Mouse (Mus musculus): ENCODE measurements at regions not wholly inside any gene's neighbourhood (a gene's known extent, or its start where the extent isn't known, plus 50 kb on each side); places are given as distances from the start of the nearest gene placed in this dataset.

- H3K9ac ChIP-seq, result no peak overlapping the region
- no peaks in the 10 kb centered on the region for H3K36me3 ChIP-seq
- H3K27ac ChIP-seq (replicated peaks), result no peak overlapping the region
- no peak for ATAC-seq (ENCODE audit: low read depth)
- no peaks in the 10 kb centered on the region for H3K27me3 ChIP-seq
- peaks cover 4% of the 10 kb centered on the region for H3K4me1 ChIP-seq (replicated peaks)
- H3K4me3 ChIP-seq, result no peak overlapping the region
- WGBS, result 77% methylated on average over 2 of the region's 2 CpGs
- H3K4me2 ChIP-seq, result no peak overlapping the region
- H3K9me3 ChIP-seq, result no peaks in the 10 kb centered on the region
These were observed 605.0 kb upstream of the Adamts9 start for GRCm38 (mm10) chr6:93548311-93548710.

GRCm38 (mm10) chr6:93544246-93544645, 601.0 kb upstream of the Adamts9 start:
- 44% methylated on average over 1 of the region's 1 CpGs for WGBS
- no peak overlapping the region for H3K27ac ChIP-seq (replicated peaks)

GRCm38 (mm10) chr6:93543354-93544129, 600.2 kb upstream of the Adamts9 start:
- H3K9me3 ChIP-seq, result no peaks in the 10 kb centered on the region
- no peak overlapping the region for H3K9ac ChIP-seq
- H3K27ac ChIP-seq (replicated peaks), result no peak overlapping the region
- WGBS, result 53% methylated on average over 15 of the region's 15 CpGs
- H3K4me2 ChIP-seq, result no peak overlapping the region
- ATAC-seq (ENCODE audit: low read depth), result no peak
- H3K4me3 ChIP-seq, result no peak overlapping the region
- H3K4me1 ChIP-seq (replicated peaks), result peaks cover 9% of the 10 kb centered on the region; the same call in 1 of the 2 replicates
- no peaks in the 10 kb centered on the region for H3K36me3 ChIP-seq
- no peaks in the 10 kb centered on the region for H3K27me3 ChIP-seq

More at GRCm38 (mm10) chr6:93544246-93544645, 601.0 kb upstream of the Adamts9 start:
- H3K4me2 ChIP-seq, result no peak overlapping the region
- peaks cover 9% of the 10 kb centered on the region; the same call in 1 of the 2 replicates for H3K4me1 ChIP-seq (replicated peaks)
- no peaks in the 10 kb centered on the region for H3K36me3 ChIP-seq
- H3K9me3 ChIP-seq, result no peaks in the 10 kb centered on the region
- no peaks in the 10 kb centered on the region for H3K27me3 ChIP-seq
- no peak overlapping the region for H3K4me3 ChIP-seq
- no peak overlapping the region for H3K9ac ChIP-seq
- ATAC-seq (ENCODE audit: low read depth), result no peak

- no peak overlapping the region for H3K4me3 ChIP-seq
- no peak overlapping the region for H3K4me2 ChIP-seq
- H3K4me1 ChIP-seq (replicated peaks), result peaks cover 9% of the 10 kb centered on the region; the same call in 1 of the 2 replicates
- H3K27ac ChIP-seq (replicated peaks), result no peak overlapping the region
- no peak for ATAC-seq (ENCODE audit: low read depth)
- no peaks in the 10 kb centered on the region for H3K27me3 ChIP-seq
- WGBS, result 90% methylated on average over 1 of the region's 1 CpGs
- no peak overlapping the region for H3K9ac ChIP-seq
- H3K9me3 ChIP-seq, result no peaks in the 10 kb centered on the region
- H3K36me3 ChIP-seq, result no peaks in the 10 kb centered on the region
These were observed 596.3 kb upstream of the Adamts9 start for GRCm38 (mm10) chr6:93539583-93539982.

- no peak overlapping the region for H3K27ac ChIP-seq (replicated peaks)
- no peak for ATAC-seq (ENCODE audit: low read depth)
- WGBS, result 88% methylated on average over 4 of the region's 4 CpGs
These were observed 595.9 kb upstream of the Adamts9 start for GRCm38 (mm10) chr6:93539171-93539570.

GRCm38 (mm10) chr6:93537971-93538370, 594.7 kb upstream of the Adamts9 start:
- no peak for ATAC-seq (ENCODE audit: low read depth)
- H3K4me1 ChIP-seq (replicated peaks), result 0 out of 2 replicates have a peak, but pooled peaks cover 2% of the 10 kb centered on the region
- no peak overlapping the region for H3K4me3 ChIP-seq
- no peaks in the 10 kb centered on the region for H3K27me3 ChIP-seq
- H3K9ac ChIP-seq, result no peak overlapping the region
- H3K36me3 ChIP-seq, result no peaks in the 10 kb centered on the region
- no peak overlapping the region for H3K4me2 ChIP-seq
- WGBS, result 84% methylated on average over 1 of the region's 1 CpGs
- no peaks in the 10 kb centered on the region for H3K9me3 ChIP-seq
- H3K27ac ChIP-seq (replicated peaks), result no peak overlapping the region

More at GRCm38 (mm10) chr6:93539171-93539570, 595.9 kb upstream of the Adamts9 start:
- Histone ChIP-seq H3K9me3 (no peaks in the 10 kb centered on the region), H3K4me3 (no peak overlapping the region), H3K4me1 (replicated peaks) (peaks cover 9% of the 10 kb centered on the region; the same call in 1 of the 2 replicates), H3K27me3 (no peaks in the 10 kb centered on the region), H3K9ac (no peak overlapping the region), H3K4me2 (no peak overlapping the region), H3K36me3 (no peaks in the 10 kb centered on the region)

- ATAC-seq (ENCODE audit: low read depth), result no peak
- WGBS, result 93% methylated on average over 1 of the region's 1 CpGs
- H3K27ac ChIP-seq (replicated peaks), result no peak overlapping the region
These were observed 593.8 kb upstream of the Adamts9 start for GRCm38 (mm10) chr6:93537126-93537525.

GRCm38 (mm10) chr6:93513818-93514217, 570.5 kb upstream of the Adamts9 start:
- no peaks in the 10 kb centered on the region for H3K27me3 ChIP-seq
- H3K36me3 ChIP-seq, result no peaks in the 10 kb centered on the region
- no peak for ATAC-seq (ENCODE audit: low read depth)
- H3K9ac ChIP-seq, result no peak overlapping the region
- H3K9me3 ChIP-seq, result no peaks in the 10 kb centered on the region
- H3K4me1 ChIP-seq (replicated peaks), result no peaks in the 10 kb centered on the region
- WGBS, result 94% methylated on average over 2 of the region's 2 CpGs
- H3K4me3 ChIP-seq, result no peak overlapping the region
- no peak overlapping the region for H3K27ac ChIP-seq (replicated peaks)
- no peak overlapping the region for H3K4me2 ChIP-seq

More at GRCm38 (mm10) chr6:93537126-93537525, 593.8 kb upstream of the Adamts9 start:
- Histone ChIP-seq H3K27me3 (no peaks in the 10 kb centered on the region), H3K36me3 (no peaks in the 10 kb centered on the region), H3K4me1 (replicated peaks) (no peaks in the 10 kb centered on the region), H3K9ac (no peak overlapping the region), H3K4me2 (no peak overlapping the region), H3K4me3 (no peak overlapping the region), H3K9me3 (no peaks in the 10 kb centered on the region)

GRCm38 (mm10) chr6:93509857-93510256, 566.6 kb upstream of the Adamts9 start:
- ATAC-seq (ENCODE audit: low read depth), result no peak
- Histone ChIP-seq H3K4me2 (no peak overlapping the region), H3K4me1 (replicated peaks) (no peaks in the 10 kb centered on the region), H3K27ac (replicated peaks) (no peak overlapping the region), H3K9me3 (no peaks in the 10 kb centered on the region), H3K36me3 (no peaks in the 10 kb centered on the region), H3K27me3 (no peaks in the 10 kb centered on the region), H3K4me3 (no peak overlapping the region), H3K9ac (no peak overlapping the region)
- 56% methylated on average over 1 of the region's 1 CpGs for WGBS

GRCm38 (mm10) chr6:93497824-93498223, 554.5 kb upstream of the Adamts9 start:
- Histone ChIP-seq H3K27ac (replicated peaks) (no peak overlapping the region), H3K36me3 (no peaks in the 10 kb centered on the region), H3K4me1 (replicated peaks) (no peaks in the 10 kb centered on the region), H3K4me3 (no peak overlapping the region), H3K9me3 (no peaks in the 10 kb centered on the region), H3K27me3 (no peaks in the 10 kb centered on the region), H3K9ac (no peak overlapping the region), H3K4me2 (no peak overlapping the region)
- WGBS, result 55% methylated on average over 4 of the region's 4 CpGs
- no peak for ATAC-seq (ENCODE audit: low read depth)

- H3K9ac ChIP-seq, result no peak overlapping the region
- ATAC-seq (ENCODE audit: low read depth), result no peak
- no peaks in the 10 kb centered on the region for H3K9me3 ChIP-seq
- WGBS, result 63% methylated on average over 2 of the region's 2 CpGs
- H3K4me2 ChIP-seq, result no peak overlapping the region
- H3K27ac ChIP-seq (replicated peaks), result no peak overlapping the region
- no peaks in the 10 kb centered on the region for H3K36me3 ChIP-seq
- H3K27me3 ChIP-seq, result no peaks in the 10 kb centered on the region
- H3K4me3 ChIP-seq, result no peak overlapping the region
- no peaks in the 10 kb centered on the region for H3K4me1 ChIP-seq (replicated peaks)
These were observed 545.2 kb upstream of the Adamts9 start for GRCm38 (mm10) chr6:93488441-93488955.

- no peaks in the 10 kb centered on the region for H3K9me3 ChIP-seq
- H3K9ac ChIP-seq, result no peak overlapping the region
- H3K27me3 ChIP-seq, result no peaks in the 10 kb centered on the region
- no peak overlapping the region for H3K4me3 ChIP-seq
- 82% methylated on average over 2 of the region's 2 CpGs for WGBS
- ATAC-seq (ENCODE audit: low read depth), result no peak
- H3K36me3 ChIP-seq, result no peaks in the 10 kb centered on the region
- H3K27ac ChIP-seq (replicated peaks), result no peak overlapping the region
- H3K4me1 ChIP-seq (replicated peaks), result no peaks in the 10 kb centered on the region
- H3K4me2 ChIP-seq, result no peak overlapping the region
These were observed 535.2 kb upstream of the Adamts9 start for GRCm38 (mm10) chr6:93478521-93478920.

All from neural tube, embryonic 13.5 days (tissue).